Mouse (Mus musculus) heart, postnatal 0 days (tissue): ENCODE measurements around the gene Stat6. TPM values are rescaled to one million over a fixed set of nuclear protein-coding genes. Genes with fewer than 3 reads are reported as not detected.
A peak's percentile ranks its signal among the peaks of the same experiment; 100 is the strongest.

ENCODE experiments used
- ATAC-seq: fragments of 200-750 bp; cut with Nextera tagmentation; 2 replicates; pipeline ENCODE4 v1.8.0; 2017; ENCODE audit warnings: low read depth, moderate number of reproducible peaks, moderate library complexity; ENCODE audit not compliant: insufficient read depth
- DNase-seq: peaks from one replicate; pipeline ENCODE4 v3.0.0-alpha.2; 2016; ENCODE audit warnings: low spot score
- H3K27ac ChIP-seq: fragments of 300-500 bp; sonication (generic); 2 replicates; pipeline ENCODE4 v1.5.1; 2014; ENCODE audit warnings: low read depth, mild to moderate bottlenecking
- H3K27me3 ChIP-seq: fragments of 300-500 bp; sonication (generic); 2 replicates; pipeline ENCODE4 v1.6.1; 2014; ENCODE audit warnings: low read length, mixed read lengths; ENCODE audit not compliant: control insufficient read depth, insufficient read depth
- H3K36me3 ChIP-seq: fragments of 300-500 bp; sonication (generic); replicated peaks from 2 replicates; pipeline ENCODE4 v1.6.1; 2014; ENCODE audit warnings: low read length, mixed read lengths; ENCODE audit not compliant: control insufficient read depth, insufficient read depth
- H3K4me1 ChIP-seq: fragments of 300-500 bp; sonication (generic); 2 replicates; pipeline ENCODE4 v1.6.1; 2014; ENCODE audit warnings: antibody characterized with exemption; ENCODE audit not compliant: control insufficient read depth, insufficient read depth
- H3K4me2 ChIP-seq: fragments of 300-500 bp; sonication (generic); 2 replicates; pipeline ENCODE4 v1.6.1; 2014; ENCODE audit warnings: low read depth, mild to moderate bottlenecking, low read length, moderate library complexity
- H3K4me3 ChIP-seq: fragments of 300-500 bp; sonication (generic); 2 replicates; pipeline ENCODE4 v1.5.1; 2014; ENCODE audit warnings: low read depth, low read length
- H3K9ac ChIP-seq: fragments of 300-500 bp; sonication (generic); replicated peaks from 2 replicates; pipeline ENCODE4 v1.6.1; 2014; ENCODE audit warnings: low read depth, low read length, mixed read lengths
- H3K9me3 ChIP-seq: fragments of 300-500 bp; sonication (generic); replicated peaks from 2 replicates; pipeline ENCODE4 v1.6.1; 2016; ENCODE audit warnings: low read length; ENCODE audit not compliant: control insufficient read depth
- CTCF ChIP-seq: IDR thresholded peaks from 2 replicates; pipeline ENCODE4 v1.5.1; 2016; ENCODE audit warnings: antibody characterized with exemption, control low read depth, low read depth
- EP300 ChIP-seq: IDR thresholded peaks from 2 replicates; pipeline ENCODE4 v1.6.1; 2016; ENCODE audit warnings: antibody characterized with exemption, low read depth
- WGBS: fragments of 180-500 bp; shearing (Covaris S2); extraction: QIAGEN DNeasy Blood & Tissue Kit; methylation state at CpG from one replicate; pipeline ENCODE4 v1.1.7; 2014; 5-methylcytosine and 5-hydroxymethylcytosine counted together
- polyA plus RNA-seq: library from polyadenylated mRNA; unstranded; fragments of >200 nt; fragmentation: Nextera tagmentation; extraction: Ambion mirVana; gene quantifications from 2 replicates; pipeline ENCODE4 v1.2.1, GENCODE M21; 2015
- total RNA-seq: library from RNA; depleted of rRNA; stranded (reverse); fragments of >200 nt; gene quantifications from 2 replicates; pipeline ENCODE4 v1.2.3, GENCODE M21; 2014; ENCODE audit warnings: low replicate concordance

Stat6 gene
- total and polyA plus RNA-seq, 2 experiments from 2014 or later = 24.6 to 42.3 TPM

GRCm38 (mm10) chr10:127679881-127680280 is 37.1 kb downstream of the Stat6 start:
- TF ChIP-seq EP300 (no peak), CTCF (no peak)
- H3K4me2 ChIP-seq = no peak overlapping the region
- H3K27ac ChIP-seq = no peak overlapping the region
- no peak for DNase-seq
- 80% methylated on average over 3 of the region's 3 CpGs for WGBS
- no peak overlapping the region for H3K4me3 ChIP-seq
- H3K36me3 ChIP-seq = no peaks in the 10 kb centered on the region
- no peak overlapping the region for H3K9ac ChIP-seq
- no peaks in the 10 kb centered on the region for H3K9me3 ChIP-seq
- no peak for ATAC-seq
- H3K4me1 ChIP-seq = peaks cover 10% of the 10 kb centered on the region; the same call in 1 of the 2 replicates
- no peaks in the 10 kb centered on the region for H3K27me3 ChIP-seq

DNA sequence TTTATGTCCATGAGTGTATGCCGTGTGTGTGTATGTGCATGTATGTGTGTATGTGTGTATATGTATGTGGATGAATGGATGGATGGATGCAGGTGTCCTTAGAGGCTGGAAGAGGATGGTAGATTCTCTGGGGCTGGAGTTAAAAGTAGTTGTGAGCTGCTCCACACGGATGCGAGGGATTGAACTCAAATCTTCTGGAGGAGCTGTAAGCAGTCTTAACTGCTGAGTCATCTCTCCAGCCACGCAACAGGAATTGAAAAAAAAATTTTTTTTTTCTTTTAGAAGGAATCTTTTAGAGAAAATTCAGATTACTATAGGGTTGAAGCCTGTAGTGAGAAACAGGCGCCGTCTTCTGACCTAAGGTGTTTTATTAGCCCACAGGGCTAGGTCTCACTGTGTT is 40.1 kb downstream of the Stat6 start:
- H3K27ac ChIP-seq = no peak overlapping the region
- TF ChIP-seq EP300 = no peak
- no peak for TF ChIP-seq CTCF
- H3K36me3 ChIP-seq = no peaks in the 10 kb centered on the region
- no peak overlapping the region for H3K9ac ChIP-seq
- ATAC-seq (no peak), DNase-seq (no peak)
- H3K27me3 ChIP-seq = no peaks in the 10 kb centered on the region
- no peak overlapping the region for H3K4me3 ChIP-seq
- no peak overlapping the region for H3K4me2 ChIP-seq
- H3K4me1 ChIP-seq = peaks cover 3% of the 10 kb centered on the region; the same call in 1 of the 2 replicates
- H3K9me3 ChIP-seq = no peaks in the 10 kb centered on the region
- 79% methylated on average over 6 of the region's 6 CpGs for WGBS

GRCm38 (mm10) chr10:127691053-127691452 is 48.3 kb downstream of the Stat6 start:
- Histone ChIP-seq H3K36me3 (peaks cover 37% of the 10 kb centered on the region), H3K4me1 (no peaks in the 10 kb centered on the region; the same call in 1 of the 2 replicates), H3K27me3 (no peaks in the 10 kb centered on the region), H3K4me2 (no peak overlapping the region), H3K9me3 (no peaks in the 10 kb centered on the region), H3K9ac (no peak overlapping the region), H3K4me3 (no peak overlapping the region), H3K27ac (no peak overlapping the region)
- 22% methylated on average over 1 of the region's 1 CpGs for WGBS
- DNase-seq (no peak), ATAC-seq (no peak)
- TF ChIP-seq CTCF (no peak), EP300 (no peak)

DNA sequence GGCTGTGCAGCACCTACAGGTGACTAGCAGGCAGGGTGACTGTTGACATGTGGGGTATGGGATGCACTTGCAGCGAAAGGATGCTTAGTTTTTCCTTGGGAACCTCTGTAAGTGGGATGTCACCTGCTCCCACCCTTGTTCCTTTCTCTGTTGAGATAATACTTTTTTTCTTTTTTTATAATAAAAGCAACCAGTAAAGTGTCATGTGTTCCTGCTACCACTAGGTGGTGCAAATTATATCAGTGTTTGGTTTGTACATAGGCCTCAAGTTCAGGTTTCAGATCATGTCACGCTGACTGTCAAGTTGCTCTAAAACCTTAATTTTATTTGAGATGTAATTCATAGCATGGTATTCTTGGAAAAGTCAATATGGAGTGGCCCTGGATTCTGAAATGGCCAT is 51.9 kb downstream of the Stat6 start:
- H3K4me3 ChIP-seq = no peak overlapping the region
- peaks cover 59% of the 10 kb centered on the region for H3K36me3 ChIP-seq
- no peak for ATAC-seq
- H3K27ac ChIP-seq = no peak overlapping the region
- no peaks in the 10 kb centered on the region for H3K9me3 ChIP-seq
- TF ChIP-seq EP300 = no peak
- TF ChIP-seq CTCF = peak; percentile 66
- peak; percentile 44 for DNase-seq
- H3K4me1 ChIP-seq = no peaks in the 10 kb centered on the region
- H3K27me3 ChIP-seq = no peaks in the 10 kb centered on the region
- no peak overlapping the region for H3K4me2 ChIP-seq
- H3K9ac ChIP-seq = no peak overlapping the region
- 50% methylated on average over 2 of the region's 2 CpGs for WGBS

DNA sequence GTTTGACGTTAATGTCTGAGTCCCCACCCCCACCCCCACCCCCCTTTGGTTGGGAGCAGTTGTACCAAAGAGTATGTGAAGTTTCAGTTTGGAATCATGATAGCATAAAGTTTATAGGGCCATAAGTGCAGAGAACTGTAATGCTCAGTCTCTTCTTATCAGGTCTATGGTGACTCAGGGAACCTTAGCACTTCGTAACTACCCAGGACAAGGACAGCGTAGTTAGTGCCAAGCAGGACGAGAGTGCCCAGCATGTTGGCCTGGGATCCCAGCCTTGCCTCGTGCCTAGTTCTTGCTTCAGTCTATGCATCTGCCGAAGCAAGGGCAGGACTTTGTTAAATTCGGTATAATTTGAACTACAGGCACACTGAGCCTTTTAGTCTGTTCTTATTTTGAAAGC is 53.0 kb downstream of the Stat6 start:
- 89% methylated on average over 7 of the region's 7 CpGs for WGBS
- Histone ChIP-seq H3K9ac (no peak overlapping the region), H3K4me1 (no peaks in the 10 kb centered on the region), H3K4me3 (no peak overlapping the region), H3K27ac (no peak overlapping the region), H3K27me3 (no peaks in the 10 kb centered on the region), H3K4me2 (no peak overlapping the region), H3K9me3 (no peaks in the 10 kb centered on the region), H3K36me3 (peaks cover 57% of the 10 kb centered on the region)
- no peak for TF ChIP-seq CTCF
- TF ChIP-seq EP300 = no peak
- no peak for DNase-seq
- no peak for ATAC-seq

GRCm38 (mm10) chr10:127698966-127699365 is 56.2 kb downstream of the Stat6 start:
- Histone ChIP-seq H3K9me3 (no peaks in the 10 kb centered on the region), H3K27ac (no peak overlapping the region), H3K36me3 (peaks cover 39% of the 10 kb centered on the region), H3K4me1 (no peaks in the 10 kb centered on the region), H3K27me3 (no peaks in the 10 kb centered on the region), H3K9ac (no peak overlapping the region), H3K4me2 (no peak overlapping the region), H3K4me3 (no peak overlapping the region)
- WGBS = 89% methylated on average over 7 of the region's 7 CpGs
- DNase-seq (no peak), ATAC-seq (no peak)
- TF ChIP-seq CTCF = no peak
